In genomic region chr3:84595677-84596234, GRCm38 (mm10) we compare ENCODE assay signal across 12 mouse cellular contexts. TPM values are rescaled to one million over a fixed set of nuclear protein-coding genes. Genes with fewer than 3 reads are reported as not detected.
DNase-seq lines count a peak whose midpoint lies in the region; ATAC-seq and TF ChIP-seq lines count a peak whose summit lies in the region.
"Had no signal": no experiment of that assay in that cellular context is flagged by ENCODE, and none has a peak within 500 bp of the region (broad histone marks: within the 10 kb centered on the region; RNA-seq: fewer than 3 reads in every experiment).

No protein-coding gene starts in this region.

- peaks cover 10% of the 10 kb centered on the region for H3K4me1 ChIP-seq in heart, embryonic 16.5 days (ENCODE audit: control insufficient read depth, insufficient read depth, low read length)
- H3K4me1 ChIP-seq in embryonic facial prominence, embryonic 10.5 days = peaks cover 9% of the 10 kb centered on the region; the same call in 1 of the 2 replicates
- H3K4me1 ChIP-seq in hindbrain, postnatal 0 days (ENCODE audit: insufficient read depth, low read length) = no peaks in the 10 kb centered on the region
- H3K4me1 ChIP-seq in midbrain, embryonic 14.5 days (ENCODE audit: control insufficient read depth, insufficient read depth, low read length) = no peaks in the 10 kb centered on the region

- peak overlapping the region; percentile 60 for H3K9ac ChIP-seq in heart, embryonic 16.5 days (ENCODE audit: low read length)
- H3K9ac ChIP-seq in hindbrain, postnatal 0 days (replicated peaks; ENCODE audit: low read length) = no peak overlapping the region
- no peak overlapping the region for H3K9ac ChIP-seq in midbrain, embryonic 14.5 days (replicated peaks; ENCODE audit: low read length)

- WGBS in heart, embryonic 16.5 days = 43% methylated on average over 5 of the region's 5 CpGs
- WGBS in embryonic facial prominence, embryonic 10.5 days = 53% methylated on average over 5 of the region's 5 CpGs
- WGBS in hindbrain, postnatal 0 days = 35% methylated on average over 5 of the region's 5 CpGs
- WGBS in midbrain, embryonic 14.5 days = 33% methylated on average over 5 of the region's 5 CpGs

- no peak for TF ChIP-seq CTCF in hindbrain, postnatal 0 days (IDR thresholded peaks at IDR 0.05; ENCODE audit: low read depth)

- peak overlapping the region; percentile 57 for H3K4me3 ChIP-seq in heart, embryonic 16.5 days (ENCODE audit: low read length)
- H3K4me3 ChIP-seq in embryonic facial prominence, embryonic 10.5 days = peak overlapping the region; percentile 43
- peak overlapping the region; percentile 25; the same call in 1 of the 2 replicates for H3K4me3 ChIP-seq in hindbrain, postnatal 0 days (ENCODE audit: low read length)
- H3K4me3 ChIP-seq in midbrain, embryonic 14.5 days (replicated peaks; ENCODE audit: low read depth, low read length) = no peak overlapping the region

- H3K36me3 ChIP-seq in heart, embryonic 16.5 days (ENCODE audit: control insufficient read depth, insufficient read depth) = no peaks in the 10 kb centered on the region
- H3K36me3 ChIP-seq in embryonic facial prominence, embryonic 10.5 days (replicated peaks) = no peaks in the 10 kb centered on the region
- no peaks in the 10 kb centered on the region for H3K36me3 ChIP-seq in hindbrain, postnatal 0 days (ENCODE audit: insufficient read depth, low read length)
- no peaks in the 10 kb centered on the region for H3K36me3 ChIP-seq in midbrain, embryonic 14.5 days (ENCODE audit: control insufficient read depth, insufficient read depth, low read length)

- ATAC-seq in heart, embryonic 16.5 days (replicated peaks; ENCODE audit: extremely low read depth, insufficient read depth, low FRiP score) = no peak
- ATAC-seq in hindbrain, postnatal 0 days = no peak
- no peak for ATAC-seq in midbrain, embryonic 14.5 days (ENCODE audit: low FRiP score, low TSS enrichment)

- intact Hi-C loops in heart, postnatal 14 days (cut with DNase I) = no loop called here

- no peak for DNase-seq in heart, postnatal 14 days
- no peak for DNase-seq in embryonic facial prominence, embryonic 10.5 days (ENCODE audit: low spot score)
- no peak for DNase-seq in hindbrain, postnatal 0 days (ENCODE audit: low spot score)
- peak; percentile 23 for DNase-seq in midbrain, embryonic 14.5 days
- no peak for DNase-seq in layer of hippocampus, postnatal 10 days (ENCODE audit: low spot score in 2 of 2)
- no peak for DNase-seq in frontal cortex, adult 2 months (ENCODE audit: extremely low spot score in 1 of 2, low spot score in 1 of 2)
- no peak for DNase-seq in urinary bladder, postnatal 4 days (ENCODE audit: low spot score in 2 of 2)
- DNase-seq: heart, postnatal 10 days had no signal

- no peaks in the 10 kb centered on the region for H3K9me3 ChIP-seq in heart, embryonic 16.5 days (replicated peaks; ENCODE audit: control insufficient read depth, low read length)
- H3K9me3 ChIP-seq in embryonic facial prominence, embryonic 10.5 days = no peaks in the 10 kb centered on the region
- no peaks in the 10 kb centered on the region for H3K9me3 ChIP-seq in hindbrain, postnatal 0 days (ENCODE audit: low read length)
- H3K9me3 ChIP-seq in midbrain, embryonic 14.5 days (ENCODE audit: control insufficient read depth, low read length) = no peaks in the 10 kb centered on the region

- no peaks in the 10 kb centered on the region for H3K27me3 ChIP-seq in heart, embryonic 16.5 days (ENCODE audit: control insufficient read depth, insufficient read depth, low read length)
- H3K27me3 ChIP-seq in embryonic facial prominence, embryonic 10.5 days (replicated peaks; ENCODE audit: low read depth, poor library complexity, severe bottlenecking) = peaks cover 34% of the 10 kb centered on the region
- no peaks in the 10 kb centered on the region for H3K27me3 ChIP-seq in hindbrain, postnatal 0 days (ENCODE audit: insufficient read depth, low read length)
- H3K27me3 ChIP-seq in midbrain, embryonic 14.5 days (ENCODE audit: control insufficient read depth, insufficient read depth, low read length) = peaks cover 13% of the 10 kb centered on the region

- peak overlapping the region; percentile 78 for H3K4me2 ChIP-seq in heart, embryonic 16.5 days (ENCODE audit: low read depth, low read length)
- H3K4me2 ChIP-seq in hindbrain, postnatal 0 days (ENCODE audit: low read depth, low read length) = peak overlapping the region; percentile 51
- peak overlapping the region; percentile 33 for H3K4me2 ChIP-seq in midbrain, embryonic 14.5 days (ENCODE audit: low read length)

- H3K27ac ChIP-seq in heart, embryonic 16.5 days (ENCODE audit: low read length) = no peak overlapping the region
- no peak overlapping the region for H3K27ac ChIP-seq in embryonic facial prominence, embryonic 10.5 days (replicated peaks)
- H3K27ac ChIP-seq in hindbrain, postnatal 0 days = no peak overlapping the region
- no peak overlapping the region for H3K27ac ChIP-seq in midbrain, embryonic 14.5 days (replicated peaks; ENCODE audit: low read depth, low read length)

RNA-seq across cellular contexts. Expression of gene Tigd4, which starts 2.4 kb away (rescaled TPM):
- 0.36 and 0.37 TPM in 2 replicates for polyA plus RNA-seq in heart, embryonic 16.5 days (2015; fragmentation: Nextera tagmentation; extraction: Ambion mirVana)
- under 1 TPM; 0.07 to 0.15 TPM for total RNA-seq in heart, postnatal 14 days (2021)
- 0.04 TPM in 1 of 2 replicates, not detected in the other for polyA plus RNA-seq in embryonic facial prominence, embryonic 10.5 days (2016; fragmentation: Nextera tagmentation; extraction: Ambion mirVana)
- not detected in 2 replicates for total RNA-seq in hindbrain, postnatal 0 days (2014; rRNA removed)
- polyA plus RNA-seq in hindbrain, postnatal 0 days (2015; fragmentation: Nextera tagmentation; extraction: Ambion mirVana) = 0.06 TPM in 1 of 2 replicates, not detected in the other
- not detected in 2 replicates for polyA plus RNA-seq in midbrain, embryonic 14.5 days (2014; fragmentation: Nextera tagmentation; extraction: Ambion mirVana)
- under 1 TPM; 0.14 to 0.16 TPM for total RNA-seq in layer of hippocampus, postnatal 10 days (2021)
- polyA plus RNA-seq in frontal cortex, adult 2 months (2012; rRNA removed) = 0.04 and 0.10 TPM in 2 replicates
- total RNA-seq: adrenal gland, adult 18-20 months; liver, adult 2 months had no signal
- polyA plus RNA-seq: CD4-positive, CD25-positive, alpha-beta regulatory T cell, adult 4 months; liver, adult 2 months had no signal

RNA-seq across cellular contexts. Expression of gene Arfip1, which starts 13.3 kb away (rescaled TPM):
- 49.7 and 54.9 TPM in 2 replicates for polyA plus RNA-seq in heart, embryonic 16.5 days (2015; fragmentation: Nextera tagmentation; extraction: Ambion mirVana)
- total RNA-seq in heart, postnatal 14 days (2021) = 10 to 100 TPM; 17.8 to 18.9 TPM
- polyA plus RNA-seq in embryonic facial prominence, embryonic 10.5 days (2016; fragmentation: Nextera tagmentation; extraction: Ambion mirVana) = 28.1 and 31.2 TPM in 2 replicates
- 15.3 and 15.4 TPM in 2 replicates for total RNA-seq in hindbrain, postnatal 0 days (2014; rRNA removed)
- 22.8 and 23.5 TPM in 2 replicates for polyA plus RNA-seq in hindbrain, postnatal 0 days (2015; fragmentation: Nextera tagmentation; extraction: Ambion mirVana)
- polyA plus RNA-seq in midbrain, embryonic 14.5 days (2014; fragmentation: Nextera tagmentation; extraction: Ambion mirVana) = 18.0 and 27.3 TPM in 2 replicates
- total RNA-seq in layer of hippocampus, postnatal 10 days (2021) = 10 to 100 TPM; 19.7 to 20.6 TPM
- 16.2 and 17.6 TPM in 2 replicates for polyA plus RNA-seq in frontal cortex, adult 2 months (2012; rRNA removed)
